Mouse (Mus musculus): ENCODE results near the gene Plcg1. TPM values are rescaled to one million over a fixed set of nuclear protein-coding genes. Genes with fewer than 3 reads are reported as not detected.

Plcg1 gene
- polyA plus RNA-seq, 1 experiment from 2014 or later: 52.8 TPM

DNA sequence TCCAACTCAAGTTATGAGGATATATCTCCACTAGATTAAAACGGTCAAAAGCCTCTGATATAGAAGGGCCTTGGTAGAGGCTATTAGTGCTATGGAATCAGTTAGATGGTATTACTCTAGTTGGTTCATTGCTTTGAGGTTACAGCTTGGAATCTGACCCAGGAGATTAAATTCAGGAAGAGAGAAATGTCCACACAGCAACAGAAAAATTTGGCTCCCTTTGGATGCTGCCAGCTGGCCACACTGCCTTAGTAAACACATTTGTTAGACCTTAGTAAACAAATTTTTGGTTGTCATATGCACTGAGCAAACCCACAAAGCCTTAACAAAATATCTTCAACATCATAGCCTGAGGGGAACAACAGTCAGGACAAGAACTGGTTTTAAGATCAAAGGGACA is 79.7 kb downstream of the Plcg1 start:
- Histone ChIP-seq H3K4me1 (peaks cover 10% of the 10 kb centered on the region; the same call in 1 of the 2 replicates), H3K4me2 (no peak overlapping the region), H3K36me3 (peaks cover 7% of the 10 kb centered on the region; the same call in 1 of the 2 replicates), H3K9me3 (replicated peaks) (no peaks in the 10 kb centered on the region), H3K9ac (no peak overlapping the region), H3K27me3 (no peaks in the 10 kb centered on the region), H3K27ac (no peak overlapping the region), H3K4me3 (replicated peaks) (no peak overlapping the region)
- no peak for ATAC-seq (replicated peaks; ENCODE audit: low FRiP score)
- WGBS: 67% methylated on average over 1 of the region's 1 CpGs

Other genes with a start within 250 kb of the Plcg1 start
- gene Top1, start 85.4 kb upstream of the Plcg1 start, polyA plus RNA-seq (2015; fragmentation: Nextera tagmentation; extraction: Ambion mirVana): 92.2 and 95.1 TPM in 2 replicates
- 13.9 and 14.5 TPM in 2 replicates for gene Zhx3, start 141.7 kb downstream of the Plcg1 start, polyA plus RNA-seq (2015; fragmentation: Nextera tagmentation; extraction: Ambion mirVana)
- gene Lpin3, start 149.4 kb downstream of the Plcg1 start, polyA plus RNA-seq (2015; fragmentation: Nextera tagmentation; extraction: Ambion mirVana): 3.0 and 3.8 TPM in 2 replicates
- gene Emilin3, start 181.0 kb downstream of the Plcg1 start, polyA plus RNA-seq (2015; fragmentation: Nextera tagmentation; extraction: Ambion mirVana): 7.0 and 14.8 TPM in 2 replicates

Data from kidney, embryonic 15.5 days (tissue).